In the genomic region with DNA sequence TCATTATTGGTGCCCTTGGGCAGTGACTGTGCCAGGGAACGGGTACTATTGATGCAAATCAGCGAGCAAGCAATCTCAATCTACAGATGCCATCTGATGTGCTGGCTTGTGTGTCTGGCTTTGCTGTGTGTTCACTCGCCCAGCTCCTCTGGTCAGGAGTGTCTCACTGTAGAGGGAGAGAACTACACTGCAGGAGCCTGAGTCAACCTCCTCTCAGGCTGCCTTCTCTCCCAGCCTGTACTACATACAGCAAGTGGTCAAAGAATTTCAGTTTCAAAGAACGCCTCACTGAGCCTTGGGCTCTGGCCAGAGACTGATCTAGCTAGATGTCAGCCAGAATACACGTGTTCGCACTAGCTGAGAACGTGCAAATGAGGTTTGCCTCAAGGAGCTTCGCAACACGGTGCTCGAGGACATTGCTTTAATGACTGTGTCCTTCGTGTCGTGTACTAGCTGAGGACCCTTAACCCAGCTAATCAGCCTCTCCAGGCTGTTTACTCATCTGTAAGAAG, we compare ENCODE assay signal across 18 mouse cellular contexts.
DNase-seq lines count a peak whose midpoint lies in the region; ATAC-seq and TF ChIP-seq lines count a peak whose summit lies in the region.
"Had no signal": no experiment of that assay in that cellular context is flagged by ENCODE, and none has a peak within 500 bp of the region (broad histone marks: within the 10 kb centered on the region; RNA-seq: fewer than 3 reads in every experiment).

No protein-coding gene starts in this region.

- 82% methylated on average over 12 of the region's 12 CpGs for WGBS in hindbrain, embryonic 10.5 days
- 69% methylated on average over 12 of the region's 12 CpGs for WGBS in hindbrain, embryonic 12.5 days

- H3K9ac ChIP-seq in hindbrain, embryonic 12.5 days = no peak overlapping the region
- H3K9ac ChIP-seq in CH12.LX (ENCODE audit: insufficient read depth, low read depth) = no peak overlapping the region
- H3K9ac ChIP-seq: forebrain, postnatal 0 days; hindbrain, embryonic 14.5 days had no signal

- no peaks in the 10 kb centered on the region for H3K79me2 ChIP-seq in CH12.LX (replicated peaks; ENCODE audit: control insufficient read depth, extremely low read depth, insufficient read depth, poor library complexity, severe bottlenecking)

- TF ChIP-seq EP300 in CH12.LX (IDR thresholded peaks at IDR 0.05; ENCODE audit: low read length) = no peak

- H3K4me3 ChIP-seq in hindbrain, embryonic 10.5 days = no peak overlapping the region
- no peak overlapping the region for H3K4me3 ChIP-seq in hindbrain, embryonic 12.5 days
- no peak overlapping the region for H3K4me3 ChIP-seq in CH12.LX (replicated peaks in 1 of 3; ENCODE audit: low read depth in 2 of 3, low read length in 2 of 3, poor library complexity in 1 of 3)
- H3K4me3 ChIP-seq: embryonic facial prominence, embryonic 10.5 days; heart, embryonic 10.5 days had no signal

- dilution Hi-C loops in CH12.LX (cut with MboI; ENCODE audit: extremely low pct_ligation_motif_present, extremely low pct_unique_long_range_greater_than_20kb, low sequenced_read_pairs) = no loop called here

- TF ChIP-seq RAD21 in CH12.LX (IDR thresholded peaks at IDR 0.05; ENCODE audit: low read depth, low read length) = no peak

- no peak for TF ChIP-seq CTCF in CH12.LX (conservative IDR thresholded peaks at IDR 0.05 in 1 of 2, IDR thresholded peaks at IDR 0.05 in 1 of 2; ENCODE audit: low read depth in 2 of 2, low read length in 2 of 2)

- H3K36me3 ChIP-seq in hindbrain, embryonic 10.5 days = peaks cover 10% of the 10 kb centered on the region
- no peaks in the 10 kb centered on the region for H3K36me3 ChIP-seq in hindbrain, embryonic 12.5 days
- H3K36me3 ChIP-seq in CH12.LX (replicated peaks in 1 of 2; ENCODE audit: control insufficient read depth in 1 of 2, insufficient read depth in 1 of 2, low read length in 1 of 2) = peaks cover 33 to 59% of the 10 kb centered on the region in 2 experiments

- peak overlapping the region; percentile 54 for H3K27ac ChIP-seq in hindbrain, embryonic 10.5 days
- no peak overlapping the region for H3K27ac ChIP-seq in hindbrain, embryonic 12.5 days
- no peak overlapping the region for H3K27ac ChIP-seq in CH12.LX (ENCODE audit: insufficient read depth, low read depth)
- H3K27ac ChIP-seq: embryonic facial prominence, embryonic 10.5 days; heart, embryonic 10.5 days; hindbrain, embryonic 14.5 days had no signal

- H3K4me2 ChIP-seq in hindbrain, embryonic 12.5 days (replicated peaks) = no peak overlapping the region
- H3K4me2 ChIP-seq in CH12.LX (ENCODE audit: insufficient read depth, low read depth, poor library complexity, severe bottlenecking) = no peak overlapping the region
- H3K4me2 ChIP-seq: hindbrain, embryonic 14.5 days had no signal

- no peak; the same call in 1 of the 2 replicates for TF ChIP-seq POLR2A in CH12.LX (IDR thresholded peaks at IDR 0.05; ENCODE audit: low read depth, low read length)

- ATAC-seq in hindbrain, embryonic 12.5 days (ENCODE audit: low FRiP score) = no peak
- ATAC-seq: forebrain, postnatal 0 days; inflammation-experienced regulatory T-cells, adult 6 months had no signal

- in situ Hi-C loops in CH12.LX (cut with MboI; ENCODE audit: low pct_ligation_motif_present, low pct_unique_long_range_greater_than_20kb, low sequenced_read_pairs) = loop anchor here (10.0 kb wide), 1 partner anchor 360 kb away; no protein-coding TSS in a partner anchor

- peaks cover 58% of the 10 kb centered on the region for H3K4me1 ChIP-seq in hindbrain, embryonic 10.5 days (replicated peaks)
- H3K4me1 ChIP-seq in hindbrain, embryonic 12.5 days = peaks cover 51% of the 10 kb centered on the region
- H3K4me1 ChIP-seq in CH12.LX (ENCODE audit: control insufficient read depth in 1 of 2, insufficient read depth in 2 of 2) = no peaks in the 10 kb centered on the region

- no peak for DNase-seq in hindbrain, embryonic 10.5 days (ENCODE audit: low spot score)
- no peak for DNase-seq in CH12.LX (ENCODE audit: extremely low read depth)
- DNase-seq in Muller cell, postnatal 12 days (ENCODE audit: inconsistent ontology term) = peak; percentile 48
- peak; percentile 21 for DNase-seq in brain, adult 2 months (ENCODE audit: low read depth, low spot score)
- DNase-seq in heart, adult 18-20 months = no peak
- DNase-seq in adrenal gland, adult 8-10 months = no peak
- DNase-seq: cerebellum, adult 18-20 months; forebrain, postnatal 0 days; gastrocnemius, postnatal 25 days; heart, postnatal 4 days; kidney, adult 11 months; kidney, adult 9 months had no signal

- H3K9me3 ChIP-seq in hindbrain, embryonic 10.5 days = no peaks in the 10 kb centered on the region
- H3K9me3 ChIP-seq in hindbrain, embryonic 12.5 days (replicated peaks) = no peaks in the 10 kb centered on the region
- no peaks in the 10 kb centered on the region for H3K9me3 ChIP-seq in CH12.LX (replicated peaks; ENCODE audit: low read length)
- H3K9me3 ChIP-seq: embryonic facial prominence, embryonic 10.5 days; G1E; heart, embryonic 10.5 days had no signal

- H3K27me3 ChIP-seq in hindbrain, embryonic 10.5 days (ENCODE audit: insufficient read depth, poor library complexity, severe bottlenecking) = no peaks in the 10 kb centered on the region; the same call in 1 of the 2 replicates
- H3K27me3 ChIP-seq in hindbrain, embryonic 12.5 days = no peaks in the 10 kb centered on the region
- no peaks in the 10 kb centered on the region for H3K27me3 ChIP-seq in CH12.LX (replicated peaks)

TF ChIP-seq in CH12.LX, 34 proteins besides CTCF, POLR2A, EP300 and RAD21:
- TF ChIP-seq POLR2AphosphoS2 (IDR thresholded peaks at IDR 0.05; ENCODE audit: low read depth, low read length) = peak; percentile 56; the same call in 1 of the 2 replicates
- no peak for TF ChIP-seq MAFK (IDR thresholded peaks at IDR 0.05; ENCODE audit: insufficient replicate concordance, low read length)

Comparison
In these comparisons a context has a peak if more than half of its experiments do, and no peak if none do; other contexts are left out.
1. DNase-seq: peak in Muller cell, postnatal 12 days (single experiment) and brain, adult 2 months (single experiment); none in hindbrain, embryonic 10.5 days (single experiment), CH12.LX (single experiment), heart, adult 18-20 months (0 of 2) and adrenal gland, adult 8-10 months (single experiment).